Mouse (Mus musculus): ENCODE data around the gene Dlx5. TPM values are rescaled to one million over a fixed set of nuclear protein-coding genes. Genes with fewer than 3 reads are reported as not detected.
A peak's percentile ranks its signal among the peaks of the same experiment; 100 is the strongest.

The Dlx5 gene
- polyA plus RNA-seq, 1 experiment from 2014 or later, result 56.0 TPM

DNA sequence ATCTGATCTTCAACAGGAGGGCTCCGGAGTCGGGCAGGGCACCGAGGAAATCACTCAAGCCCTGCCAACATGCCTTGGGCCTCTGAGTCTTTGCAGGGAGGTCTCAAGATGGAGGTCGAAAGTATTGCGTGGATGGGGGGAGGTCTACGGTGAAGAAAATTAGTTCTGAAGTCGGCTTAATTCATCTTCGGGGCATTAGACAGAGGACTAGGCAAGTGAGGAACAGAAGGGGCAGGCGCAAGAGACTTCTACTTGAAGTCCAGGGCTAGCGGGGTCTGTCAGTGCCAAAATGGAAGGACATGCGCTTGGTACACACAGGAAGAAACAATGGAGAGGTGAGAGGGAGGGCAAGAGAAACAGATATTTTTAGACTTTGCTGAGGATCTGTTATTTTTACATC lies 6.7 kb downstream of the Dlx5 start:
- peak overlapping the region; percentile 22 for H3K4me2 ChIP-seq (replicated peaks)
- no peak for ATAC-seq (ENCODE audit: insufficient number of reproducible peaks, low FRiP score, low TSS enrichment, low read depth)
- 4% methylated on average over 11 of the region's 11 CpGs for WGBS
- no peak overlapping the region for H3K9ac ChIP-seq
- H3K4me1 ChIP-seq, result peaks cover 33% of the 10 kb centered on the region
- H3K27me3 ChIP-seq, result peaks cover 94% of the 10 kb centered on the region
- peak overlapping the region; percentile 11 for H3K4me3 ChIP-seq (replicated peaks)
- no peaks in the 10 kb centered on the region for H3K36me3 ChIP-seq
- 0 out of 2 replicates have a peak overlapping the region, but pooled peaks have one; percentile 28 for H3K27ac ChIP-seq (replicated peaks)
- no peaks in the 10 kb centered on the region for H3K9me3 ChIP-seq (replicated peaks)

DNA sequence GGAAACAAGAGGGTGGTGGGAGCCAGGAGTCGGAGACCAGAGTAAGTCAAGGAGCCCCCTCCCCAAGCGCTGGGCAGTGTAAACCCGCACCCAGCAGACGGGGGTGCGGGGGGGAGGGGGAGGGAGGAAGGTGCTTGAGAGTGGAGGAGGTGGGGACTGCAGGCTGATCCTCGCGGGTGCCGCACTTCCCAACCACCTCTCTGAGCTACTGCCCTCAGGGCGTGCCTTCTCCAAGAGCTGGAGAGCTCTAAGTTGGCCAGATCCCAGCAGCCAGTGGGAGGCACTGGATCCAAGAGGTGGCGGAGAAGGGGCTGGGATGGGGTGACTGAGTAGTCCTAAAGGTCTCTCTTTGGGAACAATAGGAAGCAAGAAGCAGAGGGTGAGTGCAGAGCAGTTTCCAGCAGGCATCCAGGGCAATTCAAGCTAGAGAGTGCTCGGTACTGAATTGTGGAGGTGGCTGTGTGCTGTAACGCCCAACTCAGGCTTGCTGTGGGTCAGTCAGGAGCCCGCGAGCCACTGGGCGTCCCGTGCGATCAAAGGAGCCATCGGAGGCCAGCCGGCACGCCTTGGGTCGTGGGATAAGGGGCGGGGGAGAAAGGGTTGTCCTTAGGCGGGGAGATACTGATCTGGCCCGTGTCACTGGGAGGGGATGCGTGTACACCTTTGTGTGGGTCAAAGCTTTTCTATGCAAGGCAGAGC lies 7.7 kb downstream of the Dlx5 start:
- Histone ChIP-seq H3K27ac (replicated peaks) (peak overlapping the region; percentile 44; the same call in 1 of the 2 replicates), H3K9ac (no peak overlapping the region), H3K4me3 (replicated peaks) (peak overlapping the region; percentile 23), H3K36me3 (no peaks in the 10 kb centered on the region), H3K27me3 (peaks cover 98% of the 10 kb centered on the region), H3K9me3 (replicated peaks) (no peaks in the 10 kb centered on the region), H3K4me2 (replicated peaks) (peak overlapping the region; percentile 36), H3K4me1 (peaks cover 26% of the 10 kb centered on the region)
- WGBS, result 1% methylated on average over 25 of the region's 25 CpGs
- peak; percentile 52 for ATAC-seq (ENCODE audit: insufficient number of reproducible peaks, low FRiP score, low TSS enrichment, low read depth)

- peaks cover 19% of the 10 kb centered on the region for H3K4me1 ChIP-seq
- no peaks in the 10 kb centered on the region for H3K9me3 ChIP-seq (replicated peaks)
- peaks cover 97% of the 10 kb centered on the region for H3K27me3 ChIP-seq
- peak overlapping the region; percentile 23; the same call in 1 of the 2 replicates for H3K4me3 ChIP-seq (replicated peaks)
- H3K9ac ChIP-seq, result no peak overlapping the region
- H3K4me2 ChIP-seq (replicated peaks), result peak overlapping the region; percentile 36
- no peaks in the 10 kb centered on the region for H3K36me3 ChIP-seq
- ATAC-seq (ENCODE audit: insufficient number of reproducible peaks, low FRiP score, low TSS enrichment, low read depth), result no peak
- H3K27ac ChIP-seq (replicated peaks), result no peak overlapping the region
- WGBS, result 5% methylated on average over 19 of the region's 19 CpGs
These were observed 8.3 kb downstream of the Dlx5 start for GRCm38 (mm10) chr6:6873476-6874072.

- no peak for ATAC-seq (ENCODE audit: insufficient number of reproducible peaks, low FRiP score, low TSS enrichment, low read depth)
- no peak overlapping the region for H3K4me3 ChIP-seq (replicated peaks)
- peaks cover 96% of the 10 kb centered on the region for H3K27me3 ChIP-seq
- H3K9ac ChIP-seq, result no peak overlapping the region
- 5% methylated on average over 5 of the region's 5 CpGs for WGBS
- no peak overlapping the region for H3K4me2 ChIP-seq (replicated peaks)
- H3K4me1 ChIP-seq, result peaks cover 14% of the 10 kb centered on the region
- H3K9me3 ChIP-seq (replicated peaks), result no peaks in the 10 kb centered on the region
- H3K36me3 ChIP-seq, result no peaks in the 10 kb centered on the region
- H3K27ac ChIP-seq (replicated peaks), result no peak overlapping the region
These were observed 9.0 kb downstream of the Dlx5 start for GRCm38 (mm10) chr6:6872873-6873272.

DNA sequence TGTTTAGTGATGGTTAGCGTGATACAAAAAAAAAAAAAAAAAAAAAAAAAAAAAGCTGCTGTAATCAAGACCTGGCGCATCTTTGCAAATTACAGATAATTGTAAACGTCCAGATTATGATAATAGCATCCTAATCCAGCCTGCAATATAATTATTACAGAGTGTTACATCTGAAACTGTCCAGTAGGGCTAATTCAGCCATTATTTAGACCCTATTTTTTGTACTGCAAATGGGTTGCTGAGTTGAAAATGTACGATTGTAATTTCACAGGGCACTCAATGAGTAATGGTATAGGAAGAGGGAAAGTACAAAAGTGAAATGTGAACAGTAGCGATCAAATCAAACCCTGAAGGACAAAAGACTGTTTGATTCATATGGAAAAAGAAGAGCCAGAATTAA lies 10.2 kb downstream of the Dlx5 start:
- Histone ChIP-seq H3K9me3 (replicated peaks) (no peaks in the 10 kb centered on the region), H3K27ac (replicated peaks) (no peak overlapping the region), H3K27me3 (peaks cover 91% of the 10 kb centered on the region), H3K4me2 (replicated peaks) (no peak overlapping the region), H3K36me3 (no peaks in the 10 kb centered on the region), H3K4me1 (peaks cover 14% of the 10 kb centered on the region), H3K4me3 (replicated peaks) (no peak overlapping the region), H3K9ac (no peak overlapping the region)
- 11% methylated on average over 5 of the region's 5 CpGs for WGBS
- ATAC-seq (ENCODE audit: insufficient number of reproducible peaks, low FRiP score, low TSS enrichment, low read depth), result no peak

GRCm38 (mm10) chr6:6870876-6871420 lies 10.9 kb downstream of the Dlx5 start:
- Histone ChIP-seq H3K4me1 (peaks cover 14% of the 10 kb centered on the region), H3K9me3 (replicated peaks) (no peaks in the 10 kb centered on the region), H3K27ac (replicated peaks) (no peak overlapping the region), H3K27me3 (peaks cover 90% of the 10 kb centered on the region), H3K4me2 (replicated peaks) (no peak overlapping the region), H3K36me3 (no peaks in the 10 kb centered on the region), H3K4me3 (replicated peaks) (no peak overlapping the region), H3K9ac (no peak overlapping the region)
- WGBS, result 12% methylated on average over 7 of the region's 7 CpGs
- ATAC-seq (ENCODE audit: insufficient number of reproducible peaks, low FRiP score, low TSS enrichment, low read depth), result no peak

GRCm38 (mm10) chr6:6869961-6870800 lies 11.7 kb downstream of the Dlx5 start:
- no peak overlapping the region for H3K9ac ChIP-seq
- 4% methylated on average over 11 of the region's 11 CpGs for WGBS
- 0 out of 2 replicates have a peak, but pooled peaks have one; percentile 46 for ATAC-seq (ENCODE audit: insufficient number of reproducible peaks, low FRiP score, low TSS enrichment, low read depth)
- H3K9me3 ChIP-seq (replicated peaks), result no peaks in the 10 kb centered on the region
- H3K4me1 ChIP-seq, result peaks cover 14% of the 10 kb centered on the region
- no peak overlapping the region for H3K4me2 ChIP-seq (replicated peaks)
- H3K4me3 ChIP-seq (replicated peaks), result no peak overlapping the region
- no peak overlapping the region for H3K27ac ChIP-seq (replicated peaks)
- H3K36me3 ChIP-seq, result no peaks in the 10 kb centered on the region
- H3K27me3 ChIP-seq, result peaks cover 90% of the 10 kb centered on the region

- 27% methylated on average over 13 of the region's 13 CpGs for WGBS
- Histone ChIP-seq H3K4me2 (replicated peaks) (no peak overlapping the region), H3K27ac (replicated peaks) (no peak overlapping the region), H3K36me3 (no peaks in the 10 kb centered on the region), H3K4me1 (peaks cover 6% of the 10 kb centered on the region; the same call in 1 of the 2 replicates), H3K27me3 (peaks cover 90% of the 10 kb centered on the region), H3K9ac (no peak overlapping the region), H3K9me3 (replicated peaks) (no peaks in the 10 kb centered on the region), H3K4me3 (replicated peaks) (no peak overlapping the region)
- ATAC-seq (ENCODE audit: insufficient number of reproducible peaks, low FRiP score, low TSS enrichment, low read depth), result no peak
These were observed 12.7 kb downstream of the Dlx5 start for GRCm38 (mm10) chr6:6869041-6869685.

DNA sequence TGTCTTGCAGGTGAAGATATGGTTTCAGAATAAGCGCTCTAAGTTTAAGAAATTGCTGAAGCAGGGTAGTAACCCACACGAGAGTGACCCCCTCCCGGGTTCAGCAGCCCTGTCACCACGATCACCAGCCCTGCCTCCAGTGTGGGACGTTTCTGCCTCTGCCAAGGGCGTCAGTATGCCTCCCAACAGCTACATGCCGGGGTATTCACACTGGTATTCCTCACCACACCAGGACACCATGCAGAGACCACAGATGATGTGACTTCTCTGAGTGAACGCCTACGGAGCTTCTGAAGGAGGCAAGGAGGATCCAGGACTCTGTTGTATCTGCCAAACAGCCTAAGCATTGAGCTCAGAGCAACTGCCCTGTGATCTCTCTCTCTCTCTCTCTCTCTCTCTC lies 14.9 kb downstream of the Dlx5 start:
- no peak overlapping the region for H3K27ac ChIP-seq (replicated peaks)

GRCm38 (mm10) chr6:6864441-6865440 lies 17.1 kb downstream of the Dlx5 start:
- Histone ChIP-seq H3K4me2 (replicated peaks) (peak overlapping the region; percentile 70), H3K27ac (replicated peaks) (peak overlapping the region; percentile 63; the same call in 1 of the 2 replicates), H3K9ac (no peak overlapping the region), H3K9me3 (replicated peaks) (no peaks in the 10 kb centered on the region), H3K27me3 (peaks cover 83% of the 10 kb centered on the region), H3K4me1 (peaks cover 32% of the 10 kb centered on the region), H3K4me3 (replicated peaks) (peak overlapping the region; percentile 47), H3K36me3 (no peaks in the 10 kb centered on the region)
- 14% methylated on average over 36 of the region's 36 CpGs for WGBS
- ATAC-seq (ENCODE audit: insufficient number of reproducible peaks, low FRiP score, low TSS enrichment, low read depth), result no peak

More for the DNA sequence above, 14.9 kb downstream of the Dlx5 start:
- no peak overlapping the region for H3K9ac ChIP-seq
- no peaks in the 10 kb centered on the region for H3K36me3 ChIP-seq
- peaks cover 90% of the 10 kb centered on the region for H3K27me3 ChIP-seq
- peaks cover 20% of the 10 kb centered on the region for H3K4me1 ChIP-seq
- H3K4me3 ChIP-seq (replicated peaks), result no peak overlapping the region
- no peak overlapping the region for H3K4me2 ChIP-seq (replicated peaks)
- ATAC-seq (ENCODE audit: insufficient number of reproducible peaks, low FRiP score, low TSS enrichment, low read depth), result no peak
- H3K9me3 ChIP-seq (replicated peaks), result no peaks in the 10 kb centered on the region
- WGBS, result 31% methylated on average over 9 of the region's 9 CpGs
